Mouse (Mus musculus) spleen, adult 18-20 months (tissue): ENCODE measurements at regions not wholly inside any gene's neighbourhood (a gene's known extent, or its start where the extent isn't known, plus 50 kb on each side); places are given as distances from the start of the nearest gene placed in this dataset.

Source experiments
- DNase-seq, 2 experiments: peaks; one replicate each; pipeline ENCODE4 v3.0.0; 2022; ENCODE audit warnings: mixed read lengths in 2 of 2

DNA sequence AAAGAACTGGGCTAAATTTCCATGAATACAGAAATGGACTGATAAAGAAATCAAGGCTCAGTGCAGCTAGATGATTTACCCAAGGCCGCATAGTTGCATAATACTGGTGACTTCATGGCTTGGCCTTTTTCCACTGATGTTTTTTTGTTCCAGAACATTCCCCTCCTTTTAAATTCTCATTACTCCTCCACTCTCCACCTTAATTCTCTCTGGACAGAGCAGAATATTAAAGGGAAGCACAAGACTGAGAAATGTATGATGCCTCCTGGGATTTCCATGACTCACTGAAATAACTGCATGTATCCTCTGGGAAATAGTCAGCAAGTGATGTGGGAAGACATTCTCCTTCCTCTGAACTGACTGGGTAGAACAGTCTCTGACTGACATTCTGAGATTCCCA lies 480.5 kb downstream of the Gsdmc2 start:
- DNase-seq = no peak

DNA sequence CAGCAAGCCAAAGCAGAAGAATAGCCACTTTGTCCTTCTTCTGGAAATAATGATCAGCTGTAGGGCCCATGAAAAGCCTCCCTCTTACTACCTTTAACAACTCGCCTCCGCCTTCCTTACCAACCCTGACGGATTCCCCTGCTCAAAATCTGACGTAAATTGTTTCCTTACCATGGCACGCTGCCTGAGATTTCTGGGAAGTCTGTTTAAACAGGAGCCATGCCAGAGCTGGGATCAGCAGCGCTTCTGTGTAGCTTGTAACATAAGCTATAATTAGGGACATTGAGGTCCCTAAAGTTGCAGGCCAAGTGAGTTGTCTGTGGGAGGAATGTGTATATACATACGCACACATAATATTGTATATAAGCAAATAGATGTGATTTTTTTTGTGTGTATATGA lies 484.6 kb downstream of the Gsdmc2 start:
- DNase-seq = no peak

DNA sequence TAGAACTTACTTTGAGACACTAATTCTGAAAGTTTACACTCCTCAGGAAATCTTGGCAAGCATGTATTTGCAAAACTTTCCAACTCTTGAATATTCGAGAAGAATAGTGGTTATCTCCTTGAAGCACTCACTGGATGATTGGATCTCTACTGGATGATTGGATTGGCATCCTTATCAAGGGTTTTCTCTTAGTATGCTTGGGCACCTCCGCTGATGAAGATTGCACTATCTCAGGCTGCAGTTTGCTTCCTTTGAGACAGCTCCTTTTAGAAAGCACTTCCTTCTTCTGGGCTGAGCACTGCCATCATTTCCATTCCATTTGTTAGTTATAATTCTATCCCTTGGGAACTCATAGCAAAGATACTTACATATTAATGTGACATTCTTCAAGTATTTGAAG lies 503.2 kb downstream of the Gsdmc2 start:
- DNase-seq = no peak

DNA sequence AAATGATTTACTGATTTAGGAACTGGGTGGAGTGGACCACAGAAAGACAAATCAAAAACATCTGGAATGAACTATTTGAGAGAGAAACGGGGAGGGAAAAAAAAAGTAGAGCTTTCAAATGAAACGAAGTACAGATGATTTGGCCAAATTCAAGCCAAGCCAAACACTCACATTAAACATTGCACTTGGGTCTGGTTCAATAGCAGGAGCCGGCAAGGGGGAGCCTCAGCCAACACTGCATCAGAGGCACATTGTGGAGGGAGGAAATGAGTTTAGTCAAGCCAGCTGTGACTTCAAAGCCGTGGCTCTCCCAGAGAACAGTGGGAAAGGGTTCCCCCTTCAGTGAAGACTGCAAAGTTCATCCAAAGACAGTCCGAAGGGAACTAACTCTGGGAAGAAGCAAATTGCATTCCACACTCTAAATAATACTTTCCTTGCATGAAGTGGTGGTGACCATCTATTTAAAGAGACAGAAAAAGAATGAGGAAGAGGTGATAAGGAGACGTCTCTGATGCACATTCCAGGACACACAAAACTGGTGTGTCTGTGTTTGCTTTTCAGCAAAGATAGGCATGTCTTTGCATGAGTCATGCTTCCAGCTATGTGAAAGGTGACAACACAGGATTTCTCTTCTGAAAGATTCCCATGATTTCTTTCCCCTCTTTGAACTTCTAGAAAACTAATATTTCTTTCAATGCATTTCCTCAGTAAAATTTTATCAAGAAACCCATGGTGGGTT lies 504.5 kb downstream of the Gsdmc2 start:
- DNase-seq = no peak

DNA sequence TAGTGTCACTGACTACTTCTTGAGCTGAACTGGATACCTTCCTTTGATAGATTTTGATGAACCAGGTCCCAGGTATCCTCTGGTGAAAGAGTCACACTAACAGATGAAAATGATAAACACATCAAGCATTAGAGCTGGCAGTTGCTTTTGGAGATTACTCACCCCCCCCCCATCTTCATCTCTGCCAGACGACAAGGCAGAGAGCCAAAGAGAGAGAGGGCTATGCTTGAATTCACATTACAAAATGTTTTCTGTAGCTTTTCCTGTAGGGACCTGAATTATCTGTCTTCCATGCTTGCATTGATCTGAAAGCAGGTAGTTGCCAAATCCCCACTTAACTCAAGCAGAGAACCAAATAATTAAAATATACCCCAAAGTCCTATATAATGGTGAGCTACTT lies 525.3 kb downstream of the Gsdmc2 start:
- DNase-seq = no peak

DNA sequence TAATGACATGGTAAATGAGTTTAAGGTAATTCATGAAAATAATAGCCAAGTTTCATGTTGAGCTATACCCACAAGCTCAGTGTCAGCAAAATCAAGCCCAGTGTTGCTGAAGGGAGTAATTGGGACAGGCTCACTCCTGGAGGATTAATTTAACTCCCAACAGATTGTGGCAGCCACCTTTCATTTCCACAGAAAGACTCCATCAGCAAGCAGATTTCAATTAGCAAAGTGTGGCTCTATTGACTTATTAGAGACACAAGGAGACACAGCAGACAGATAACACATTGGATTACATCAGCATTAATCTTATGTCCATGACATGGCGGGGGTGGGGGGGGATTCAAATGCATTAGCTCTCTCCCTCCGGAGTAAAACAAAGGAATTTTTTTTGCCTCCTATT lies 534.6 kb downstream of the Gsdmc2 start:
- DNase-seq = no peak

DNA sequence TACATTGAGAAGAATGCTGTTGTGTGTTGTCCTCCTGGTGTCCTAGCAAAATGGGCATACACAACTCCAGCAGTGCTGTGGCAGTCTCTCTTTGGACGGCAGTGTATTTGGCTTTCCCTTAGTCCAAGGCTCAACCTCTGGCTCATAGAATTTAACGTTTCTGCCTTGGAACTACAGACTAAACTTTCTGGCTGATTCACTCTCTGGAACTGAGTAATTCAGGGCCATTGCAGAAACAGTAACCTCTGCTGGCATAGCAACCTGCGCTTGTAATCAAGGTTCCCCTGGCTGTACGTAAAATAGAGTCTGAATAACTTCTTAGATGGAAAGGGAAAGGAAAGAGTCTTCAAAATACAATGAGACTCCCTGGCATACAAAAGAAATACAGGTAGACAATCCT lies 545.7 kb downstream of the Gsdmc2 start:
- no peak for DNase-seq

DNA sequence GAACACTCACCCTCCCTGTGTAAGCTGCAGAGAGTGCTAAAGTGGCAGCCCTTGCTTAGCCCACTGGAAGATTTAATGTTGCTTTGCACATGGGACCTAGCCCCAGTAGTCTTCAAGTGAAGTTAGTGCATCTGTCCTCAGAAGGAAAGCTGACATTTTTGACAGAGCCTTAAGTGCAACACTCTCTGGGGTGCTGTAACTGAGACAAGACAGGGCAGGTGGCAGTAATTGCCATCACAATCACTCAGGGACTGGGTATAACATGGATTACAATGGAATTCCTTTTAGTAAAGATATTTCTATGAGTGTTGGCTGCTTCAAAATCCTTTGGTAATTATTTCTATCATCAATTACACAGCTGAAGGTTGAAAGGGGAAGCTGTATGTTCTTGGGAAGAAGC lies 556.4 kb downstream of the Gsdmc2 start:
- no peak for DNase-seq

DNA sequence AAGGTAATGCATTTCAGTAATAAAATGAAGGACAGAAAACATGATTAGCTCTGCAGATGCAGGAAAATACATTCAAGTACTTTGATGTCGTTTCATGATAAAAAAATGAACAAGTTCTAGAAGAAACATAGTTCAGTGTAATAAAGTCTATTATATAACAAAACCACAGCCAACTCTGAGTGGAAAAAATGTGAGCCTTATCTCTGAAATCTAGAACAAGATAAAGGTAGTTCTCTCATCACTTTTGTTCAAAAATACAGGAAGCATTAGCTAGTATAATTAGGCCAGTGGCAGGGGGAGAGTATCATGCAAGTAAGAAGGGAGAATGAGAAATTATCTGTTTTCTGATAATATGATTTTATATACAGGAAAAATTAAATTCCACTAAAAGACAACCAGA lies 559.0 kb downstream of the Gsdmc2 start:
- no peak for DNase-seq

DNA sequence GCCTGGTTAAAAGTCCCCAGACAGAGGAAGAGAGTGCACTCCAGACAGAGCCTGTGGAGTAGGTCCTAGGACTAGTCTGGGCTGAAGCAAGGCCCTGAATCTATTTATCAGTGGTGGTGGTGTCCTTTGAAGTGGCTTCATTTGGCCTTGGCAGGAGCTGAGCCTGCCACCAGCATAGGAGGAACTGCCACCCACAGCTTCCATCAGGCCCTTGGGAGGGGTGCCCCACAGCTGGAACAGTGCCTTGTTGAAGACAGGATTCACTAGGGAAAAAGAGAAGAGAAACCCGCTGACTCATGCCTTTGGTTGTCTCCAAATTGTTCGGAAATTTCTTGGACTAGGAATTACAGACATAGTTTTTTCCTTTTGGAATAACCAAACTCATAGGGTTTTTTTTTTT lies 574.6 kb downstream of the Gsdmc2 start:
- no peak for DNase-seq

DNA sequence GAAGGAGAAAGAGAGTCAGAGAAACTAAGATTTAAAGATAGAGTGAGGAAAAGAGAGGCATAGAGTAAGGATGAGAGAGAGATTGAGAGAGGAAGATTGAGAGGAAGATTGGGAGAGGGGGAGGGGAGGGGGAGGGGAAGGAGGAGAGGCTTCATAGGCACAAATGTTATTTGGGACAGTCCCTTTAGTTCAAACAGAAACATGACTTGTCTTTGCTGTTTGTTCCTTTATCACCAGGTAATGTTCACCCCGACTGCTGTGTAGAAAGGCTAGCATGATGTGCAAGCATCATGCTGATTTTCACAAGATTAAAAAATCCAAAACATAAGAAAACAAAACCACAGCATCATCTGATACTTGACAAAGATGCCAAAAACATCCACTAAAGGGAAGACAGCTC lies 579.1 kb downstream of the Gsdmc2 start:
- DNase-seq = no peak

DNA sequence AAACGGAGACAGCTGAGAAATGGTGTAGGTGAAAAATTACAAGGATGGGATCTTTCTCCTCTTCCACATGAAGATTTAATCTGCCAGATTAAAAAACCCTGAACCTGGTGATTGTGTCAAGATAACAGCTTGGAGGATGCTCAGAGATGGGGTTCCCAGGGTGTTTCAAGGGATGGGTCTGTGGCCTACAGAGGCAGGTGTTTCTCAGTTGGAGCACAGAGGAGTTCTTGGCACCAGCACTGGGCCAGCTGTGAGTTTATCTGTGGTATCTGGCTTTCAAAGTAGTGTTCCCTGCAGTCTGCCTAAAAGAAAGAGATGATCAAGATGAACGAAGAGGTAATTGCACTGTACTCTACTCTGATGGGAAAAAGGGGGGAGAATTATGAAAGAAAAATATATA lies 589.2 kb downstream of the Gsdmc2 start:
- no peak for DNase-seq

DNA sequence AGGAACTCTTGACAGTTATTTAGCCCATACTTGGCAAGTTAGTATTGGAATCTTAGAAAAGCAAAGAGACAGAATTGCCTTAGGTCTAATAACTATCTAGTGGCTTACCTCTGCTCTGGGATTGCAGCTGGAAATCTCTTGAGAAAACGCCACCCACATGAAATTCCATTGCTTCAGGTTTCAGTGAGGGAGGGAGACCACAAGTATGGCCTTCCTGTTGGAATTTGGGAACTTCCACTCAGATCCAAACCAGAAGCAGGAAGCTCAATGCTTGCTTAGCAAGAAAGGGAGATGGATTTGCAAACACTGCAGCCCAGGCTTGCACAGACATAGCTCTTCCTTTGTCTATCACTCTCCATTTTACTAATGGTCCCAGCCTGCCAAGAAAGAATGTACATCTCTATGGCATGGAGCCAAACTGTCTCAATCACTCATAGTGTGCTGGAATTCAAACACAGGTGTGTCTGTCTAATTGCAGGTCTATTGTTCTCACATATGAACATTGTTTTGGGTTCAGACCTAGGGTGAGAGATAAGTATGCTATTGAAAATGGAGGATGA lies 592.1 kb downstream of the Gsdmc2 start:
- no peak for DNase-seq

DNA sequence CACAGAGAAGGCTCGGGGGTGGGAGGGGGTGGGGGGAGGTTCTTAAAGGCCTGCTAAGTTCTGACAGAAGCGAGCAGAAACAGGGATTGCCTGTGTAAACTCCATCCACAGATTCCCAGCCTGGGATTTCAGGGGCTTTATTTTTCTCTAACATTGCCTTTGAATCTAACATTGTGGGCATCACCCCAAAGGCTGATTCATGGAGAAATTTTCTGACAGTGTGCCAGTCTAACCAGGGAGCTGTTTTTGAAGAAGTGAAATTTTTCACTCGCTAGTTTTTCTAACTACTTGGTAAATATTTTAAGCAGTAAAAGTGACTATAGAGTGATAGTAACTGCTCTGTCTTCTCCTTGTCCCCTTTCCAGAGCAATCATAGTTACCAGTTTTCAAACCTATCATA lies 606.4 kb downstream of the Gsdmc2 start:
- no peak for DNase-seq

DNA sequence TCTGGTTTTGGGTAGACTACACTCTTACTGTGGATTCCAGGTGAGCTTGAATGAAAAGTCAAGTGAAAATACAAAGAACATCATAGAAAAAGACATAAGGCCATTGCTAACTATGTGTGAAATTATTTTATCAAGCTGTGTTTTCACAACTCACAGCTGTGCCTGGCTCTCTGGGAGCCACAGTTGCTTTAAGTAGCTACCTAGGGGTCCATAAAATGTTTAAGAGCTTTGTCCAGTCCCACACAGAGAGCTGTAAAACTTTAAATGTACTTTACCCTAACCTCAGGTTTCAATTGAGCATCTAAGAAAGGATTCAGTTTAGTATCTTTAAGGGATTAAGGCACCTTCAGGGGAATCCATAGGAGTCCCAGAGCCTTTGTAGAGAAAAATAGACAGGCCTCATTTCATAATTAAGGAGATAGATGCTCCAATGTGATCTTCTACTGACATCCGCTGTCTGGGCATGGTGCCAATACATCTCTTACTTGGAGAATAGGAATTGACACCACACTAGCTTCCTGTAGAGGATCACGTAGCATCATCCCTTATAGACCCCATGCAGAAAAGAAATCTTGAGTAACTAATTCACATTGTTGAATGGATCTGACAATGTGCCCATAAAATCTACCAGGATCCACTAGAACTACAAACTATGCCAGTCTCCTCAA lies 626.5 kb downstream of the Gsdmc2 start:
- no peak for DNase-seq

DNA sequence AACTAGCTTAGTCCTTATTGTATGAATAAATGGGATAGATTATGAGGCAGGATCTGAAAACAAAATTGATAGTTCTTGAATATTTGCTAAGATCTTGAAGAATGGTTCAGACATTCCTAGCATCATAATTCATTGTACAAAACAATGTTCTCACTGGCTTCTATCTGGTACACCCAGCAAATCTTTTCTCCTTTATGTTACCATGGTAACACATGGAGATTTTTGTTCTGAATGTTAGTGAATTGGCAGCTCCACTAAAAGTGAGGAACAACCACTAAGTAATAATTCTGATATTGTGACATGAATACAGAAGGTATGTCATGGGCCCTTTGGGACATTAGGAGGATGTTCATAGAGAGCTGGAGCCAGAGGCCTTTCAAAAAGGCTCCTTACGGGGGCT lies 639.8 kb downstream of the Gsdmc2 start:
- DNase-seq = no peak

DNA sequence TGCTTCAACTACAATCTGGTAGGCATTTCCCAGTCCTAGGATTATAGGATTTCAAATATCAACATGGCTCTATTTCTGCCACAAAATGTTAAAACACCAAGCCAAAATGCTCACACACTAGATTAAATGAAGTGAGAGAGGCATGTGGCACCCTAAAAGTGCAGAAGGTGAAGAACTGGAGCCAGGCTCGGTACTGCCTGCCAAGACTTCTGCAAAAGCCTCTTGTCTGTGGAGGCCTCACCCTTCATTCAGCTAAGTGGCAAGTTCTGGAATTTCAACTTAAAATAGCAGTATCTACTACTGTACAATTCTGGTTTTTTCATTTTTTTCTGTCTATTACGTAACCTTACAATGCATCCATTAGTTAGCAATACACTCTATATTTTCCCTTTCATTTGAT lies 649.9 kb downstream of the Gsdmc2 start:
- DNase-seq = no peak

DNA sequence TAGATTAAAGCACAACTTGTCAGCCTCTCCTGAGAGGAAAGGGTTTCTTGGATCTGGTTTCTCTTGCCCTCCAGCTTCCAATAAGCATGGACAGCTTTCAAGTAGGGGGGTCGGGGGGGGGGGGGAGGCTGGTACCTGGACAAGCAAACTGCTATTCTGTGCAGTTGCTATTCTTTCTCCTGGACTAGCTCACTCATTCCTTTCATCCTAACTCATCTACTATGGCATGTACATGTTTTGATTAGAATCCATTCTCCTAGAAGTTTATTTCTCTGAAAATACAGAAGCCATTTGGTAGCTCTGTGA lies 650.5 kb downstream of the Gsdmc2 start:
- no peak for DNase-seq

DNA sequence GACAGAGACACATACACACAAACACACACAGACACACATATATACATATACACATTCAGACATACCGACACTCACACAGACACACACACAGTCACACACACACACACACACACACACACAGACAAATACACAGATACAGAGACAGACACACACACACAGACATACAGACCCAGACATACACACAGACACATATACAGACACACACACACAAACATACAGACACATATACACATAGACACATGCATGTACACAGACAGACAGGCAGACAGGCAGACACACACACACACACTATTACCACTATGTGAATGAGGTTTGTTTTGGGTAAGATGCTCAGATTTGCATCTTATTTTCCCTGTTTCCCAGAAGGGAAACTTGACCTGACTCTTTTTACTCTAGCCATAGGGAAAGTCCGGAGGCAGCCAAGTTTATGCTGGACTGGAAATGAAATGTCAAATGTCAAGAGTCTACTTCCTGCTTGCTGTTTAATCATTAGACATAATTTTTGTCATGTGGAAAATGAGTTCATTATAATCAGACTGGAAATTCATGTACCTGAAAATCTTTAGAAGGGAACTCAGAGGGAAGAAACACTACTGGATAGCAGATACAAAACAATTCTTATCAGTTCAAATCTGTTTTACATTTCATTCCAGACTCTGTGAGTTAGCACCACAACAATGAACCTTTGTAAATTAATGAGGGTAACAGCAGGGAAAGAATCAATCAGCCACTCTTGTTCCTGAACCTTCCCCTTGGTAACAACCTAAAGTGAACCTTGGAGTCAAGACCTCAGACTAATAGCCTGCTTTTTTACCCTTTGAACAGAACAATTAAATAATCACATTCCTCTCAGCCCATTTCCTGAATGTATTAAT lies 651.1 kb downstream of the Gsdmc2 start:
- no peak for DNase-seq

DNA sequence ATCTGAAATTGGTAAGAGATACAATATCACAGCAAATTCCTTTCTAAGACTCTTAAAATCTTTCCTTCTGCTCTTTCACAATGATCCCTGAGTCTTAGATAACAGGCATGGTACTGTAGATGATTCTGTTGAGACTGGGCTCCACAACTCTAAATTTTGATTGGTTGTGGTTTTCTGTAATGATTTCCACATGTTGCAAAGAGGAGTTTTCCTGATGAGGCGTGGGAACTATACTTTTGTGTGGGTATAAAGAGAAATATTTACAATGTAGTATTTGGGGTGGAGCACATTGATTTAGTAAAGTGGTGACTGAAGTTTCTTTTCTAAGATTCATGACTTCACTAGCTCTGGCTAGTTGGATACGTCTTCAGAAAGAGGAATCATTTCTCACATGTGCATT lies 653.2 kb downstream of the Gsdmc2 start:
- no peak for DNase-seq

DNA sequence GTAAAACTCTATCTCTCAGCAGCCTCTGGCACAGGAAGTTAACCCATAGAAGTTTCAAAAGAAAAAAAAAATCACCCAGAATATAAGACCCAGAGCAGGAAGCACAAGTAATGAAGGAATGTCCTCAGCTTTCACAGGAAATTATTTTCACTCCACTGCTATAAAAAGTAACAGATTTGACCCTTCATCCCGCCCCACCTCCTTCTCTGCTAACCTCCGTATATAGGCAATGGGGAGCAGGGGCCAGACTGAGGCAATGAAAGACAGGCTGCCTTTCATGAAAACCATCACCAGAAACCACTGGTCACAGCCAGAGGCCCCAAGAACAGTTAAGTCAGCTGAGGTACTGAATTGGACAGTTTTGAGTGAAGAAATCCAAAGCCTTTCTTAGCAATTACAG lies 654.9 kb downstream of the Gsdmc2 start:
- DNase-seq = no peak

DNA sequence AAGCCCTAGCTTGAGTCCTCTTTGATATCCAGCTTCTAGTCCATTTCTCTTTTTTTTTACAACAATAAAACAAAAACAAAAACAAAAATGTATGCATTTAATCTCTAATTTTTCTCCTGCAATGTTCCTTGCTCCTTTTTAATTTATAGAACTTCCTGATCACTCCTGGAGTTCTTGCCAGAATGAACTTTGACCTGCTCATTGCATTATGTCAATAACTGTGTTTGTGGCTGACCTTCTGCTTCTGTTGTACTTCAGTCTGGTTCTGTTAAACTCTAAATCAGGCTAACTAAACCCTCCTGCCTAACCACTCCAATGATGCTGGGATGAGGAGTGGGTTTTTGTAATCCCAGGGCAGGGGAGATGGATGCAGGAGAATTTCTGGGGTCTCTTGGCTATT lies 674.0 kb downstream of the Gsdmc2 start:
- DNase-seq = no peak

DNA sequence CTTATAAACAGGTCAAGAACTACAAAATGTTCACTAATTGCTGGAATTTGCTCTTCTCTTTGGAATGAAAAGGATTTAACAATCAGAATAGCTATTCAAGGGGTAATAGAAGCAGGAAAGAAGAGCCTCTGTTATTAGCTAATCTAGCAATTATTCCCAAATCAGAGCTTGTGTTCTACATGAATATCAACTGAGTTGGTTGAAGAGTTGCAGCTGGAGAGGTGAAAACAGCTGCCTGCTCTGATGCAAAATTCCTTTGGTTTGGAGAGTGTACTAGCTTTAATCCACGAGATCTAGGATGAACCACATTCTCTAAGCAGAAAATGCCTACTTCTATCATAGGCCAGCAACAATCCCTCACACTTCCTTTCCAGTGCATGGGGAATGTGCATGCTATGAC lies 674.8 kb downstream of the Gsdmc2 start:
- no peak for DNase-seq

DNA sequence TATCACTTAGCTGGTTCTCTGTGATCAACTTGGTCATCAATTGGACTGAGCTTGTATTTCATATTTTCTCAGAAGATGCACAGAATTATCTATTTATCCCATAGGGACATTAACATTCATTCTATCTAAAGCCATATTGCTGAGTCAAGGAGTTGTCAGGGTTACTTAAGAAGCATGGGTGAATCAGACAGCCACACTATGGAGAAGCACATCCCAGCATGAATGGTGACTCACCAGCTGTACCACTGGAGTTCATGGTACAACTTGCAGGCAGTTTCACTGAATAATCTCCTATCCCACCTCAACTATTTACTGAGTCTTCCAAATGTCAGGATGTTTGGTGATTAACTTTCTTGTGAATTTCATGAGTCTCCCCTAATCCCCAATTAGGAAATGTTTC lies 678.6 kb downstream of the Gsdmc2 start:
- no peak for DNase-seq
